Mouse (Mus musculus) spleen, adult 2 months (tissue): Measurements from ENCODE around the gene Kctd2. TPM values are rescaled to one million over a fixed set of nuclear protein-coding genes. Genes with fewer than 3 reads are reported as not detected.
A peak's percentile ranks its signal among the peaks of the same experiment; 100 is the strongest.

Source experiments
- DNase-seq, 2 experiments: peaks; one replicate each; pipeline versions ENCODE4 v3.0.0 to v3.0.0-alpha.2; 2012 to 2021; ENCODE audit warnings: low spot score in 2 of 2, low read depth in 1 of 2
- H3K27ac ChIP-seq: fragments of 200-500 bp; 2 replicates; pipeline ENCODE4 v1.5.1; 2012; ENCODE audit warnings: low read length, inconsistent platforms; ENCODE audit not compliant: insufficient read depth
- H3K27me3 ChIP-seq: fragments of 200-500 bp; 2 replicates; pipeline ENCODE4 v1.6.1; 2012; ENCODE audit warnings: mild to moderate bottlenecking, moderate library complexity, low read length, inconsistent platforms; ENCODE audit not compliant: control insufficient read depth, insufficient read depth
- H3K36me3 ChIP-seq: fragments of 200-500 bp; 2 replicates; pipeline ENCODE4 v1.6.1; 2012; ENCODE audit warnings: mild to moderate bottlenecking, low read length, inconsistent platforms; ENCODE audit not compliant: control insufficient read depth, insufficient read depth
- H3K4me1 ChIP-seq: fragments of 200-500 bp; 2 replicates; pipeline ENCODE4 v1.6.1; 2011; ENCODE audit warnings: inconsistent platforms; ENCODE audit not compliant: control insufficient read depth, insufficient read depth, insufficient read length
- H3K4me3 ChIP-seq: fragments of 200-500 bp; 2 replicates; pipeline ENCODE4 v1.5.1; 2011; ENCODE audit warnings: mild to moderate bottlenecking, inconsistent platforms; ENCODE audit not compliant: insufficient read depth, insufficient read length; ENCODE audit errors: extremely low read depth
- CTCF ChIP-seq: fragments of 200-500 bp; IDR thresholded peaks from 2 replicates; pipeline ENCODE4 v1.5.1; 2011; ENCODE audit warnings: mild to moderate bottlenecking, inconsistent platforms; ENCODE audit not compliant: insufficient read depth, insufficient read length, insufficient replicate concordance; ENCODE audit errors: extremely low read depth
- POLR2A ChIP-seq: fragments of 200-500 bp; IDR thresholded peaks from 2 replicates; pipeline ENCODE4 v1.6.1; 2011; ENCODE audit warnings: low read depth, low read length, inconsistent platforms
- WGBS: fragments of 180-500 bp; shearing (Covaris S2); methylation state at CpG from one replicate; pipeline ENCODE4 v1.1.7; 2018; 5-methylcytosine and 5-hydroxymethylcytosine counted together
- polyA plus RNA-seq: library from polyadenylated mRNA; depleted of rRNA; stranded (reverse); fragments of >200 nt; gene quantifications from 2 replicates; pipeline ENCODE4 v1.2.3, GENCODE M21; 2012

Kctd2 gene
- polyA plus RNA-seq, 1 experiment: 21.8 TPM

GRCm38 (mm10) chr11:115457405-115457804 is 37.5 kb downstream of the Kctd2 start:
- Histone ChIP-seq H3K27me3 (no peaks in the 10 kb centered on the region), H3K4me3 (no peak overlapping the region), H3K36me3 (no peaks in the 10 kb centered on the region), H3K4me1 (no peaks in the 10 kb centered on the region; the same call in 1 of the 2 replicates), H3K27ac (no peak overlapping the region)
- DNase-seq: no peak
- TF ChIP-seq POLR2A (no peak), CTCF (no peak)
- WGBS: 27% methylated on average over 6 of the region's 6 CpGs

GRCm38 (mm10) chr11:115460976-115461375 is 41.0 kb downstream of the Kctd2 start:
- Histone ChIP-seq H3K27me3 (no peaks in the 10 kb centered on the region), H3K4me1 (no peaks in the 10 kb centered on the region; the same call in 1 of the 2 replicates), H3K4me3 (no peak overlapping the region), H3K36me3 (no peaks in the 10 kb centered on the region), H3K27ac (no peak overlapping the region)
- TF ChIP-seq CTCF (no peak), POLR2A (no peak)
- WGBS: 63% methylated on average over 8 of the region's 8 CpGs
- DNase-seq: no peak

- Histone ChIP-seq H3K27me3 (no peaks in the 10 kb centered on the region), H3K36me3 (no peaks in the 10 kb centered on the region), H3K27ac (peak overlapping the region; percentile 59), H3K4me1 (no peaks in the 10 kb centered on the region; the same call in 1 of the 2 replicates), H3K4me3 (no peak overlapping the region; the same call in 1 of the 2 replicates)
- WGBS: 64% methylated on average over 5 of the region's 5 CpGs
- no peak for TF ChIP-seq POLR2A
- TF ChIP-seq CTCF: no peak
- DNase-seq: no peak
Observed at GRCm38 (mm10) chr11:115461846-115462242, 41.9 kb downstream of the Kctd2 start.

GRCm38 (mm10) chr11:115462243-115462891 is 42.4 kb downstream of the Kctd2 start, which contains the start of gene Slc16a5:
TSS of gene Slc16a5 (plus strand) at chr11:115462474.
- Histone ChIP-seq H3K27ac (peak within 1 kb of the TSS; percentile 59), H3K36me3 (no peaks in the 10 kb centered on the region), H3K4me3 (peak within 1 kb of the TSS; percentile 21; the same call in 1 of the 2 replicates), H3K27me3 (no peaks in the 10 kb centered on the region), H3K4me1 (no peaks in the 10 kb centered on the region; the same call in 1 of the 2 replicates)
- WGBS: 48% methylated on average over 16 of the region's 16 CpGs
- TF ChIP-seq POLR2A (no peak), CTCF (no peak)
- no peak for DNase-seq

GRCm38 (mm10) chr11:115463397-115463796 is 43.5 kb downstream of the Kctd2 start:
- DNase-seq: no peak
- Histone ChIP-seq H3K4me1 (no peaks in the 10 kb centered on the region; the same call in 1 of the 2 replicates), H3K4me3 (peak overlapping the region; percentile 21; the same call in 1 of the 2 replicates), H3K27me3 (no peaks in the 10 kb centered on the region), H3K27ac (peak overlapping the region; percentile 64), H3K36me3 (no peaks in the 10 kb centered on the region)
- TF ChIP-seq POLR2A: no peak
- 47% methylated on average over 11 of the region's 11 CpGs for WGBS

GRCm38 (mm10) chr11:115464851-115465250 is 44.9 kb downstream of the Kctd2 start:
- no peaks in the 10 kb centered on the region for H3K27me3 ChIP-seq
- peak overlapping the region; percentile 26; the same call in 1 of the 2 replicates for H3K4me3 ChIP-seq
- no peak for DNase-seq
- H3K27ac ChIP-seq: peak overlapping the region; percentile 26
- no peaks in the 10 kb centered on the region for H3K36me3 ChIP-seq
- TF ChIP-seq CTCF (no peak), POLR2A (no peak)
- 62% methylated on average over 8 of the region's 8 CpGs for WGBS
- no peaks in the 10 kb centered on the region; the same call in 1 of the 2 replicates for H3K4me1 ChIP-seq

GRCm38 (mm10) chr11:115467217-115467618 is 47.3 kb downstream of the Kctd2 start:
- Histone ChIP-seq H3K27ac (no peak overlapping the region), H3K27me3 (no peaks in the 10 kb centered on the region), H3K36me3 (no peaks in the 10 kb centered on the region), H3K4me1 (no peaks in the 10 kb centered on the region; the same call in 1 of the 2 replicates), H3K4me3 (no peak overlapping the region)
- WGBS: 82% methylated on average over 4 of the region's 4 CpGs
- no peak for TF ChIP-seq CTCF
- TF ChIP-seq POLR2A: no peak
- no peak for DNase-seq
